Mouse (Mus musculus) ES-Bruce4 (cell line): Measurements from ENCODE around the gene Kcng4.

Experiments used
- CTCF ChIP-seq: IDR thresholded peaks from one replicate; pipeline ENCODE4 v1.8.1; 2011; ENCODE audit warnings: low read depth, low read length
- EP300 ChIP-seq: IDR thresholded peaks from 2 replicates; pipeline ENCODE4 v1.6.1; 2011; ENCODE audit warnings: low read depth, low read length; ENCODE audit not compliant: insufficient read depth
- POLR2A ChIP-seq: IDR thresholded peaks from one replicate; pipeline ENCODE4 v1.8.1; 2011; ENCODE audit warnings: low read length; ENCODE audit not compliant: insufficient read depth

DNA sequence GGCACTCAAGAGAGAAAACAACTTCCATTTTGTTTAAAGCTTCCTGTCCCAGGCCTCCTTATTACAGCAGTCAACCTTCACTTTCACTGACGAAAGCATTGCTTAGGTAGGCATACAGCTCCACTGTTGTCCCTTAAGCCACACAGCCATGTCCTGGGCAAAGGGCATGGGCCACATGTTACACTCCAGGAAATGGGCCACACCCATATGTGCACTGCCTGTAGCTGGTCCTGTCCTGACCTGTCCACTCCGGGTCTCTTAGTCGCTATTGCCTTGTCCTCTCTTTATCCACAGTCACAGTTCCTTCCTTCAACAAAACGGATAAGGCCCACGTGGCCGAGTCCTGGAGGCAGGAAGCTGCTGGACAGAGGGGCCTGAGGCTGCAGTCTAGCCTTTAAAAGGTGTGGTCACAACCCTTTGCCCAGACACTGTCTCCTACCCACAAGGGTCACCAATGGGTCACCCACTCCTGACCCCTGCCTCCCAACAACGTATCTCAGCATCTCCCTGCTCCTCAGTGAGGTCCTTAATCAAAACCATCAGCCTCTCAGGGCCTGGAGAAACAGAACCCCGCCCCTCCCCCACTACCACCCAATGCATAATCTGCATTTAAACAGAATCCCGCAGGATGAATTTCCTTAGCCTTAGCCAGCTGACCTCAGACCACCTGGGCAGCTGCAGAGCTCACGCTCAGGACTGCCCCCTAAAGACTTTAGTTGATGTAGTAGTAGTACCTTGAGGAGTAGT lies 7.7 kb downstream of the Kcng4 start:
- TF ChIP-seq POLR2A (no peak), CTCF (peak; percentile 20), EP300 (peak; percentile 76)
